Mouse (Mus musculus) intestine, embryonic 15.5 days (tissue): ENCODE measurements at regions not wholly inside any gene's neighbourhood (a gene's known extent, or its start where the extent isn't known, plus 50 kb on each side); places are given as distances from the start of the nearest gene placed in this dataset.

ENCODE experiments used
- ATAC-seq: fragments of 200-750 bp; cut with Nextera tagmentation; 2 replicates; pipeline ENCODE4 v1.8.0; 2017; ENCODE audit warnings: moderate TSS enrichment, moderate library complexity
- H3K27ac ChIP-seq: fragments of 300-500 bp; sonication (generic); 2 replicates; pipeline ENCODE4 v1.5.1; 2015; ENCODE audit warnings: mild to moderate bottlenecking, inconsistent platforms
- H3K27me3 ChIP-seq: fragments of 300-500 bp; sonication (generic); replicated peaks from 2 replicates; pipeline ENCODE4 v1.6.1; 2015; ENCODE audit warnings: inconsistent platforms
- H3K36me3 ChIP-seq: fragments of 300-500 bp; sonication (generic); 2 replicates; pipeline ENCODE4 v1.6.1; 2015; ENCODE audit warnings: inconsistent platforms
- H3K4me1 ChIP-seq: fragments of 300-500 bp; sonication (generic); replicated peaks from 2 replicates; pipeline ENCODE4 v1.6.1; 2015; ENCODE audit warnings: inconsistent platforms
- H3K4me2 ChIP-seq: fragments of 300-500 bp; sonication (generic); replicated peaks from 2 replicates; pipeline ENCODE4 v1.6.1; 2015; ENCODE audit warnings: mild to moderate bottlenecking, inconsistent platforms
- H3K4me3 ChIP-seq: fragments of 300-500 bp; sonication (generic); replicated peaks from 2 replicates; pipeline ENCODE4 v1.5.1; 2015; ENCODE audit warnings: inconsistent platforms
- H3K9ac ChIP-seq: fragments of 300-500 bp; sonication (generic); 2 replicates; pipeline ENCODE4 v1.6.1; 2015; ENCODE audit warnings: inconsistent platforms
- H3K9me3 ChIP-seq: fragments of 300-500 bp; sonication (generic); 2 replicates; pipeline ENCODE4 v1.6.1; 2016; ENCODE audit warnings: inconsistent platforms
- WGBS: fragments of 180-500 bp; shearing (Covaris S2); methylation state at CpG from one replicate; pipeline ENCODE4 v1.1.7; 2015; 5-methylcytosine and 5-hydroxymethylcytosine counted together

GRCm38 (mm10) chr5:4593638-4594381 is 164.0 kb downstream of the Fzd1 start:
- Histone ChIP-seq H3K4me3 (no peak overlapping the region), H3K36me3 (no peaks in the 10 kb centered on the region), H3K27me3 (no peaks in the 10 kb centered on the region), H3K9ac (no peak overlapping the region), H3K27ac (no peak overlapping the region), H3K4me1 (no peaks in the 10 kb centered on the region), H3K4me2 (no peak overlapping the region), H3K9me3 (no peaks in the 10 kb centered on the region)
- ATAC-seq: no peak
- 78% methylated on average over 5 of the region's 5 CpGs for WGBS

- H3K9ac ChIP-seq: no peak overlapping the region
- no peak overlapping the region for H3K4me2 ChIP-seq
- H3K9me3 ChIP-seq: no peaks in the 10 kb centered on the region
- no peaks in the 10 kb centered on the region for H3K27me3 ChIP-seq
- 81% methylated on average over 1 of the region's 1 CpGs for WGBS
- ATAC-seq: no peak
- H3K4me3 ChIP-seq: no peak overlapping the region
- no peak overlapping the region for H3K27ac ChIP-seq
- H3K4me1 ChIP-seq: no peaks in the 10 kb centered on the region
- H3K36me3 ChIP-seq: no peaks in the 10 kb centered on the region
These were observed 166.1 kb downstream of the Fzd1 start for GRCm38 (mm10) chr5:4591721-4592120.

GRCm38 (mm10) chr5:4582702-4583475 is 174.9 kb downstream of the Fzd1 start:
- no peak overlapping the region for H3K9ac ChIP-seq
- H3K36me3 ChIP-seq: no peaks in the 10 kb centered on the region
- no peaks in the 10 kb centered on the region for H3K4me1 ChIP-seq
- H3K4me3 ChIP-seq: no peak overlapping the region
- WGBS: 87% methylated on average over 1 of the region's 1 CpGs
- H3K27me3 ChIP-seq: no peaks in the 10 kb centered on the region
- H3K27ac ChIP-seq: no peak overlapping the region
- no peak overlapping the region for H3K4me2 ChIP-seq
- ATAC-seq: no peak
- H3K9me3 ChIP-seq: no peaks in the 10 kb centered on the region

- no peak overlapping the region for H3K27ac ChIP-seq
- no peak overlapping the region for H3K4me3 ChIP-seq
- H3K4me2 ChIP-seq: no peak overlapping the region
- H3K9me3 ChIP-seq: no peaks in the 10 kb centered on the region
- H3K36me3 ChIP-seq: no peaks in the 10 kb centered on the region
- no peak for ATAC-seq
- H3K9ac ChIP-seq: no peak overlapping the region
- H3K27me3 ChIP-seq: no peaks in the 10 kb centered on the region
- WGBS: 71% methylated on average over 8 of the region's 8 CpGs
- H3K4me1 ChIP-seq: no peaks in the 10 kb centered on the region
These were observed 177.5 kb downstream of the Fzd1 start for GRCm38 (mm10) chr5:4580185-4580839.

GRCm38 (mm10) chr5:4578856-4579255 is 179.0 kb downstream of the Fzd1 start:
- H3K36me3 ChIP-seq: no peaks in the 10 kb centered on the region
- 67% methylated on average over 3 of the region's 3 CpGs for WGBS
- H3K4me1 ChIP-seq: no peaks in the 10 kb centered on the region
- no peak for ATAC-seq
- no peak overlapping the region for H3K4me3 ChIP-seq
- no peak overlapping the region for H3K4me2 ChIP-seq
- H3K27ac ChIP-seq: no peak overlapping the region
- H3K9ac ChIP-seq: no peak overlapping the region
- H3K9me3 ChIP-seq: no peaks in the 10 kb centered on the region
- no peaks in the 10 kb centered on the region for H3K27me3 ChIP-seq

GRCm38 (mm10) chr5:4577179-4577578 is 180.7 kb downstream of the Fzd1 start:
- WGBS: 88% methylated on average over 6 of the region's 6 CpGs
- Histone ChIP-seq H3K27me3 (no peaks in the 10 kb centered on the region), H3K36me3 (no peaks in the 10 kb centered on the region), H3K9me3 (no peaks in the 10 kb centered on the region), H3K4me3 (no peak overlapping the region), H3K27ac (no peak overlapping the region), H3K4me1 (no peaks in the 10 kb centered on the region), H3K9ac (no peak overlapping the region), H3K4me2 (no peak overlapping the region)
- ATAC-seq: no peak

GRCm38 (mm10) chr5:4563862-4564261 is 194.0 kb downstream of the Fzd1 start:
- Histone ChIP-seq H3K4me1 (0 out of 2 replicates have a peak, but pooled peaks cover 5% of the 10 kb centered on the region), H3K4me2 (no peak overlapping the region), H3K27me3 (no peaks in the 10 kb centered on the region), H3K27ac (no peak overlapping the region), H3K9me3 (no peaks in the 10 kb centered on the region), H3K4me3 (no peak overlapping the region), H3K36me3 (no peaks in the 10 kb centered on the region), H3K9ac (no peak overlapping the region)
- WGBS: 37% methylated on average over 6 of the region's 6 CpGs
- ATAC-seq: no peak

GRCm38 (mm10) chr5:4561661-4562060 is 196.2 kb downstream of the Fzd1 start:
- Histone ChIP-seq H3K36me3 (no peaks in the 10 kb centered on the region), H3K4me1 (0 out of 2 replicates have a peak, but pooled peaks cover 5% of the 10 kb centered on the region), H3K9ac (no peak overlapping the region), H3K4me2 (no peak overlapping the region), H3K27me3 (no peaks in the 10 kb centered on the region), H3K4me3 (no peak overlapping the region), H3K9me3 (no peaks in the 10 kb centered on the region), H3K27ac (no peak overlapping the region)
- ATAC-seq: no peak
- 44% methylated on average over 8 of the region's 8 CpGs for WGBS

GRCm38 (mm10) chr5:4561139-4561470 is 196.7 kb downstream of the Fzd1 start:
- Histone ChIP-seq H3K9ac (no peak overlapping the region), H3K9me3 (no peaks in the 10 kb centered on the region), H3K27ac (no peak overlapping the region), H3K4me2 (no peak overlapping the region), H3K36me3 (no peaks in the 10 kb centered on the region), H3K4me3 (no peak overlapping the region), H3K27me3 (no peaks in the 10 kb centered on the region), H3K4me1 (0 out of 2 replicates have a peak, but pooled peaks cover 5% of the 10 kb centered on the region)
- 54% methylated on average over 4 of the region's 4 CpGs for WGBS
- ATAC-seq: no peak

- WGBS: 56% methylated on average over 7 of the region's 7 CpGs
- H3K4me2 ChIP-seq: no peak overlapping the region
- H3K4me1 ChIP-seq: 0 out of 2 replicates have a peak, but pooled peaks cover 5% of the 10 kb centered on the region
- no peak overlapping the region for H3K4me3 ChIP-seq
- no peaks in the 10 kb centered on the region for H3K9me3 ChIP-seq
- ATAC-seq: no peak
- H3K27me3 ChIP-seq: no peaks in the 10 kb centered on the region
- no peaks in the 10 kb centered on the region for H3K36me3 ChIP-seq
- H3K27ac ChIP-seq: no peak overlapping the region
- H3K9ac ChIP-seq: no peak overlapping the region
These were observed 197.3 kb downstream of the Fzd1 start for GRCm38 (mm10) chr5:4560370-4561138.

- no peaks in the 10 kb centered on the region for H3K36me3 ChIP-seq
- H3K9me3 ChIP-seq: no peaks in the 10 kb centered on the region
- no peaks in the 10 kb centered on the region for H3K4me1 ChIP-seq
- no peaks in the 10 kb centered on the region for H3K27me3 ChIP-seq
- WGBS: 62% methylated on average over 2 of the region's 2 CpGs
- H3K4me2 ChIP-seq: no peak overlapping the region
- H3K27ac ChIP-seq: no peak overlapping the region
- ATAC-seq: no peak
- no peak overlapping the region for H3K4me3 ChIP-seq
- no peak overlapping the region for H3K9ac ChIP-seq
These were observed 202.9 kb downstream of the Fzd1 start for GRCm38 (mm10) chr5:4554972-4555371.

- Histone ChIP-seq H3K36me3 (no peaks in the 10 kb centered on the region), H3K9ac (no peak overlapping the region), H3K27me3 (no peaks in the 10 kb centered on the region), H3K4me2 (no peak overlapping the region), H3K27ac (no peak overlapping the region), H3K9me3 (no peaks in the 10 kb centered on the region), H3K4me3 (no peak overlapping the region), H3K4me1 (no peaks in the 10 kb centered on the region)
- ATAC-seq: no peak
- WGBS: 79% methylated on average over 6 of the region's 6 CpGs
These were observed 219.3 kb downstream of the Fzd1 start for GRCm38 (mm10) chr5:4538572-4538971.
